Comparison of ENCODE assay signal across 9 mouse cellular contexts in the genomic region with DNA sequence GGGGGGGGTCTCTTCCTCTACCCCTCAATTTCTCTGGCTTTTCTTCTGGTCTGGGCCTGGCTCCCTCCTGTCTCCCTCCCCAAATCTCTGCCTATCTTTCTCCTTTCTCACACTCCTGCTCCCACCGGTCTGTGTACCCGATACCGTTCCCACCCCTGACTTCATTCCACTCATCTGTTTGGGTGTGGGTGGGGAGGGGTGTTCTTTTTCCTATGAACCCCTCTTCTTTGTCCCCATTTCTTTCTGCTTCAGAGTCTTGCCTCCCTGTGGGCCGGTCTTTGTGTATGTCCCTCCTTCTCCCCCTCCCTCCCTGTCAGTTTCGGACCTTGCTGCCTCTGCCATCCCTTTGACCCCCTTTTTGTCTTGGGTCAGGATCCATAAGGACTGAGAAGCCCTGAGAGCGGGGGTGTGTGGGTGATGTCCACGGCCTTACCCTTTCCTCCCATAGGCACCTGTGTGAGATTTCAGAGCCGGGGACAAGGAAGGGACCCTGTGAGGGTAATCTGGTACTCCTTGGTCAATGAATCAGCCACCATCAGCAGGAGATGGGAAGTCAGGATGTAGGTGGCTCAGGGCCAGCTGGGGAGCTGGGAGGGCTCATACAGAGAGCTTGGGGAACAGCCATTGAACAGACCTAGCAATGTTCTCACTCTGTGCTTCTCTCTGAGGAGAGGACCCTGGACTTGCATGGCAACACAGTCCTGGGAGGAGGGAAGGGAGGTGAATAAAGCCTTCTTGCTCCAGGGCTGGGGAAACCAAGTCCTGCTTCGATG. TPM values are rescaled to one million over a fixed set of nuclear protein-coding genes. Genes with fewer than 3 reads are reported as not detected.
DNase-seq lines count a peak whose midpoint lies in the region; ATAC-seq and TF ChIP-seq lines count a peak whose summit lies in the region.
"Had no signal": no experiment of that assay in that cellular context is flagged by ENCODE, and none has a peak within 500 bp of the region (broad histone marks: within the 10 kb centered on the region; RNA-seq: fewer than 3 reads in every experiment).

No protein-coding gene starts in this region.

- peak overlapping the region; percentile 42 for H3K4me3 ChIP-seq in layer of hippocampus, adult 2 months
- no peak overlapping the region for H3K4me3 ChIP-seq in embryonic fibroblast, embryonic 13.5 days (ENCODE audit: insufficient read depth, low read length)
- H3K4me3 ChIP-seq in hindbrain, postnatal 0 days (ENCODE audit: low read length) = no peak overlapping the region
- H3K4me3 ChIP-seq in neural tube, embryonic 14.5 days (ENCODE audit: low read depth, low read length) = peak overlapping the region; percentile 4; the same call in 1 of the 2 replicates
- no peak overlapping the region for H3K4me3 ChIP-seq in thymus, adult 2 months (ENCODE audit: control insufficient read depth, insufficient read depth, low read length)

- DNase-seq in layer of hippocampus, adult 2 months (ENCODE audit: low spot score in 2 of 2) = no peak
- DNase-seq in layer of hippocampus, postnatal 36 days = no peak
- DNase-seq in hindbrain, postnatal 0 days (ENCODE audit: low spot score) = no peak
- DNase-seq in thymus, adult 2 months = no peak
- DNase-seq: thymus, adult 18-20 months had no signal

- 0 out of 2 replicates have a peak, but pooled peaks have one; percentile 10 for TF ChIP-seq POLR2A in embryonic fibroblast, embryonic 13.5 days (IDR thresholded peaks at IDR 0.05; ENCODE audit: low read depth, low read length)
- no peak for TF ChIP-seq POLR2A in thymus, adult 2 months (IDR thresholded peaks at IDR 0.05; ENCODE audit: control insufficient read depth, extremely low read depth, insufficient read depth, low read length, poor library complexity)

- H3K27ac ChIP-seq in layer of hippocampus, adult 2 months = peak overlapping the region; percentile 84
- H3K27ac ChIP-seq in embryonic fibroblast, embryonic 13.5 days (ENCODE audit: insufficient read depth, low read length) = peak overlapping the region; percentile 44
- H3K27ac ChIP-seq in hindbrain, postnatal 0 days = peak overlapping the region; percentile 78
- peak overlapping the region; percentile 84 for H3K27ac ChIP-seq in neural tube, embryonic 14.5 days (ENCODE audit: low read depth, low read length)
- no peak overlapping the region for H3K27ac ChIP-seq in thymus, adult 2 months (ENCODE audit: control insufficient read depth, insufficient read depth, low read length)
- H3K27ac ChIP-seq: macrophage had no signal

- H3K9me3 ChIP-seq in hindbrain, postnatal 0 days (ENCODE audit: low read length) = no peaks in the 10 kb centered on the region
- no peaks in the 10 kb centered on the region for H3K9me3 ChIP-seq in neural tube, embryonic 14.5 days (ENCODE audit: control insufficient read depth, low read length)

- H3K27me3 ChIP-seq in hindbrain, postnatal 0 days (ENCODE audit: insufficient read depth, low read length) = no peaks in the 10 kb centered on the region
- H3K27me3 ChIP-seq in neural tube, embryonic 14.5 days (ENCODE audit: control insufficient read depth, insufficient read depth, low read length) = no peaks in the 10 kb centered on the region
- H3K27me3 ChIP-seq in thymus, adult 2 months (ENCODE audit: control insufficient read depth, insufficient read depth, low read length) = no peaks in the 10 kb centered on the region

- peak overlapping the region; percentile 36 for H3K4me2 ChIP-seq in hindbrain, postnatal 0 days (ENCODE audit: low read depth, low read length)
- H3K4me2 ChIP-seq in neural tube, embryonic 14.5 days (ENCODE audit: low read depth, low read length) = peak overlapping the region; percentile 33

- no peaks in the 10 kb centered on the region for H3K36me3 ChIP-seq in hindbrain, postnatal 0 days (ENCODE audit: insufficient read depth, low read length)
- H3K36me3 ChIP-seq in neural tube, embryonic 14.5 days (ENCODE audit: control insufficient read depth, insufficient read depth, low read length) = no peaks in the 10 kb centered on the region
- no peaks in the 10 kb centered on the region for H3K36me3 ChIP-seq in thymus, adult 2 months (ENCODE audit: control insufficient read depth, insufficient read depth, low read length)

- no peak for TF ChIP-seq CTCF in layer of hippocampus, adult 2 months (conservative IDR thresholded peaks at IDR 0.05)
- no peak for TF ChIP-seq CTCF in embryonic fibroblast, embryonic 13.5 days (IDR thresholded peaks at IDR 0.05; ENCODE audit: borderline replicate concordance, insufficient read depth, low read length)
- no peak for TF ChIP-seq CTCF in hindbrain, postnatal 0 days (IDR thresholded peaks at IDR 0.05; ENCODE audit: low read depth)
- no peak for TF ChIP-seq CTCF in thymus, adult 2 months (IDR thresholded peaks at IDR 0.05; ENCODE audit: borderline replicate concordance, control insufficient read depth, extremely low read depth, insufficient read depth, low read length, poor library complexity)

- H3K4me1 ChIP-seq in embryonic fibroblast, embryonic 13.5 days (ENCODE audit: control insufficient read depth, insufficient read depth, low read length) = peaks cover 8% of the 10 kb centered on the region; the same call in 1 of the 2 replicates
- peaks cover 12% of the 10 kb centered on the region; the same call in 1 of the 2 replicates for H3K4me1 ChIP-seq in hindbrain, postnatal 0 days (ENCODE audit: insufficient read depth, low read length)
- peaks cover 13% of the 10 kb centered on the region for H3K4me1 ChIP-seq in neural tube, embryonic 14.5 days (ENCODE audit: control insufficient read depth, insufficient read depth, low read length)
- peaks cover 16% of the 10 kb centered on the region for H3K4me1 ChIP-seq in thymus, adult 2 months (replicated peaks; ENCODE audit: control insufficient read depth, insufficient read depth, low read length)

- 22% methylated on average over 9 of the region's 9 CpGs for WGBS in hindbrain, postnatal 0 days
- 28% methylated on average over 9 of the region's 9 CpGs for WGBS in neural tube, embryonic 14.5 days
- WGBS in thymus, adult 2 months = 92% methylated on average over 9 of the region's 9 CpGs

- ATAC-seq in hindbrain, postnatal 0 days = peak; percentile 50
- ATAC-seq in neural tube, embryonic 14.5 days (ENCODE audit: low read depth) = no peak
- ATAC-seq in granulocyte monocyte progenitor cell, adult 5-6 weeks (replicated peaks; ENCODE audit: poor library complexity, severe bottlenecking) = no peak

- H3K9ac ChIP-seq in hindbrain, postnatal 0 days (replicated peaks; ENCODE audit: low read length) = peak overlapping the region; percentile 50
- H3K9ac ChIP-seq in neural tube, embryonic 14.5 days (replicated peaks; ENCODE audit: low read depth, low read length) = peak overlapping the region; percentile 39; the same call in 1 of the 2 replicates

RNA-seq across cellular contexts. Expression of a gene that starts 19.5 kb away (rescaled TPM):
- total RNA-seq in layer of hippocampus, adult 2 months (2021) = 10 to 100 TPM in 1 of 2 experiments, 1 to 10 TPM in 1; 7.8 to 11.3 TPM
- 1 to 10 TPM; 3.5 to 4.0 TPM for total RNA-seq in layer of hippocampus, postnatal 36 days (2021)
- 2.8 and 3.4 TPM in 2 replicates for polyA plus RNA-seq in embryonic fibroblast, embryonic 13.5 days (2011; ENCODE audit: insufficient read length, low read depth, missing spikeins)
- total RNA-seq in hindbrain, postnatal 0 days (2014; rRNA removed) = 1.3 and 4.6 TPM in 2 replicates
- polyA plus RNA-seq in hindbrain, postnatal 0 days (2015; fragmentation: Nextera tagmentation; extraction: Ambion mirVana) = 0.54 TPM in 1 of 2 replicates, not detected in the other
- 1.2 and 1.3 TPM in 2 replicates for polyA plus RNA-seq in neural tube, embryonic 14.5 days (2014; fragmentation: Nextera tagmentation; extraction: Ambion mirVana)
- total RNA-seq in granulocyte monocyte progenitor cell, adult 5-6 weeks (2014; fragmentation: Nextera tagmentation) = not detected in 2 replicates
- total RNA-seq in granulocyte monocyte progenitor cell, adult 5-6 weeks (2017) = not detected in 2 replicates
- polyA plus RNA-seq in thymus, adult 2 months (2012; rRNA removed) = 1.7 and 2.9 TPM in 2 replicates

Comparison
In these comparisons a context has a peak if more than half of its experiments do, and no peak if none do; other contexts are left out.
1. H3K4me3 ChIP-seq: peak in layer of hippocampus, adult 2 months (single experiment) and neural tube, embryonic 14.5 days (single experiment); none in embryonic fibroblast, embryonic 13.5 days (single experiment), hindbrain, postnatal 0 days (single experiment) and thymus, adult 2 months (single experiment).